Mouse (Mus musculus) megakaryocyte, embryonic 14.5 days (primary cell): ENCODE data around the gene Cyp4f39.

Experiments used
- FLI1 ChIP-seq: IDR thresholded peaks from 2 replicates; pipeline ENCODE4 v1.6.1; 2012; ENCODE audit warnings: low read length, inconsistent platforms, mixed read lengths
- GATA1 ChIP-seq: IDR thresholded peaks from 3 replicates; pipeline ENCODE4 v1.6.1; 2012; ENCODE audit warnings: mixed read lengths, low read length, inconsistent platforms, borderline replicate concordance

GRCm38 (mm10) chr17:32481766-32482165 is 29.2 kb downstream of the Cyp4f39 start:
- TF ChIP-seq GATA1 (no peak), FLI1 (no peak)
